18 mouse cellular contexts compared by ENCODE assay signal in the genomic region with DNA sequence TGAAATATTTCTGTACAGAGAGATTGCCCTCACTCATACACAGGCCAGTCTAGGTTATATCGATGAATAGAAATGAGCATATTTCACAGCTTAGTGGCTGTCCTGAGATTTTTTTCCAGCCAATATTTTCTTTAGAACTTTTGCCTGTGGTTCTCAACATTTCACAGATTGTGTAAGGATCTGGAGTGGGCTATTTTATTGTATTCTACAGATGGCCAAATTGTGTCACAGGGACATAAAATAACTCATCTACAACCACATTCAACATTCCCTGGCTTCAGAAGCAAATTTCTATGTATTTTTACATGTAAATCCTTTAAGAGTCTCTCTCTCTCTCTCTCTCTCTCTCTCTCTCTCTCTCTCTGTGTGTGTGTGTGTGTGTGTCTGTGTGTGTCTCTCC.
DNase-seq lines count a peak whose midpoint lies in the region; ATAC-seq lines count a peak whose summit lies in the region.
"Had no signal": no experiment of that assay in that cellular context is flagged by ENCODE, and none has a peak within 500 bp of the region (broad histone marks: within the 10 kb centered on the region; RNA-seq: fewer than 3 reads in every experiment).

No protein-coding gene starts in this region.

- no peak for DNase-seq in frontal cortex, postnatal 14 days (ENCODE audit: low spot score in 2 of 2)
- DNase-seq in brain, adult 2 months (ENCODE audit: low read depth, low spot score), result peak; percentile 12
- DNase-seq in left cerebral cortex, postnatal 4 days, result no peak
- DNase-seq: adrenal gland, adult 2 months; adrenal gland, adult 8-10 months; adrenal gland, postnatal 10 days; adrenal gland, postnatal 14 days; adrenal gland, postnatal 25 days; adrenal gland, postnatal 36 days; B cell, adult 2 months; cerebellum, adult 11 months; cerebellum, adult 11-12 months; cerebellum, adult 18-20 months; cerebellum, adult 2 months had no signal

- peak; percentile 62 for ATAC-seq in frontal cortex, adult (ENCODE audit: low TSS enrichment)
- ATAC-seq: activated CD4-positive, CD25-positive, alpha-beta regulatory T cell, adult 4 months; CD4-positive, CD25-positive, alpha-beta regulatory T cell, adult 4 months; Patski had no signal

- intact Hi-C loops in left cerebral cortex, postnatal 4 days (cut with DNase I), result no loop called here
